Mouse (Mus musculus) intestine, postnatal 0 days (tissue): Measurements from ENCODE around the gene Pip4k2c. TPM values are rescaled to one million over a fixed set of nuclear protein-coding genes. Genes with fewer than 3 reads are reported as not detected.
"Not testable (repeated sequence)": the region's sequence is repeated elsewhere in the genome, so short reads cannot be mapped to it uniquely, and the experiment has no call there.

Source experiments
- ATAC-seq: fragments of 200-750 bp; cut with Nextera tagmentation; 2 replicates; pipeline ENCODE4 v1.8.0; 2017; ENCODE audit warnings: mild to moderate bottlenecking, moderate TSS enrichment, moderate library complexity
- H3K27ac ChIP-seq: fragments of 300-500 bp; sonication (generic); 2 replicates; pipeline ENCODE4 v1.5.1; 2014; ENCODE audit warnings: mild to moderate bottlenecking, low read depth, low read length, moderate library complexity
- H3K27me3 ChIP-seq: fragments of 300-500 bp; sonication (generic); replicated peaks from 2 replicates; pipeline ENCODE4 v1.6.1; 2014; ENCODE audit warnings: low read length, mixed read lengths; ENCODE audit not compliant: control insufficient read depth, insufficient read depth
- H3K36me3 ChIP-seq: fragments of 300-500 bp; sonication (generic); 2 replicates; pipeline ENCODE4 v1.6.1; 2014; ENCODE audit warnings: mild to moderate bottlenecking, moderate library complexity; ENCODE audit not compliant: control insufficient read depth, insufficient read depth
- H3K4me1 ChIP-seq: fragments of 300-500 bp; sonication (generic); replicated peaks from 2 replicates; pipeline ENCODE4 v1.6.1; 2014; ENCODE audit warnings: antibody characterized with exemption, low read length, mixed read lengths; ENCODE audit not compliant: control insufficient read depth, insufficient read depth
- H3K4me2 ChIP-seq: fragments of 300-500 bp; sonication (generic); replicated peaks from 2 replicates; pipeline ENCODE4 v1.6.1; 2014; ENCODE audit warnings: low read depth, mild to moderate bottlenecking, moderate library complexity
- H3K4me3 ChIP-seq: fragments of 300-500 bp; sonication (generic); 2 replicates; pipeline ENCODE4 v1.5.1; 2014; ENCODE audit warnings: low read depth, low read length
- H3K9ac ChIP-seq: fragments of 300-500 bp; sonication (generic); 2 replicates; pipeline ENCODE4 v1.6.1; 2014; ENCODE audit warnings: mild to moderate bottlenecking, low read depth, low read length
- H3K9me3 ChIP-seq: fragments of 300-500 bp; sonication (generic); 2 replicates; pipeline ENCODE4 v1.6.1; 2016; ENCODE audit warnings: mixed run types; ENCODE audit not compliant: control insufficient read depth
- CTCF ChIP-seq: sonication (generic); IDR thresholded peaks from 2 replicates; pipeline ENCODE4 v1.5.1; 2016; ENCODE audit warnings: low read depth, mild to moderate bottlenecking, control low read depth, antibody characterized with exemption, moderate library complexity
- WGBS: fragments of 180-500 bp; shearing (Covaris S2); extraction: QIAGEN DNeasy Blood & Tissue Kit; methylation state at CpG from one replicate; pipeline ENCODE4 v1.1.7; 2014; 5-methylcytosine and 5-hydroxymethylcytosine counted together
- polyA plus RNA-seq: library from polyadenylated mRNA; unstranded; fragments of >200 nt; fragmentation: Nextera tagmentation; extraction: Ambion mirVana; gene quantifications from 2 replicates; pipeline ENCODE4 v1.2.1, GENCODE M21; 2015

Gene Pip4k2c
- polyA plus RNA-seq, 1 experiment from 2014 or later = 43.0 TPM

- ATAC-seq = no peak
- Histone ChIP-seq H3K27ac (no peak overlapping the region), H3K9me3 (no peaks in the 10 kb centered on the region), H3K4me3 (no peak overlapping the region), H3K4me1 (no peaks in the 10 kb centered on the region; the same call in 1 of the 2 replicates), H3K36me3 (no peaks in the 10 kb centered on the region), H3K9ac (no peak overlapping the region), H3K4me2 (peak overlapping the region; percentile 98; the same call in 1 of the 2 replicates), H3K27me3 (peaks cover 16% of the 10 kb centered on the region; the same call in 1 of the 2 replicates)
- TF ChIP-seq CTCF = no peak
- WGBS = 91% methylated on average over 4 of the region's 4 CpGs
Observed at GRCm38 (mm10) chr10:127164190-127164589, 47.2 kb downstream of the Pip4k2c start.

- not testable (repeated sequence) for H3K27ac ChIP-seq, H3K36me3 ChIP-seq, H3K4me2 ChIP-seq, ATAC-seq, H3K9ac ChIP-seq, H3K4me1 ChIP-seq, H3K4me3 ChIP-seq, H3K9me3 ChIP-seq
- H3K27me3 ChIP-seq = peaks cover 16% of the 10 kb centered on the region; the same call in 1 of the 2 replicates
- WGBS = 49% methylated on average over 7 of the region's 7 CpGs
Observed at GRCm38 (mm10) chr10:127162771-127163261, 48.6 kb downstream of the Pip4k2c start.

GRCm38 (mm10) chr10:127160728-127161127, 50.7 kb downstream of the Pip4k2c start:
- WGBS = 72% methylated on average over 3 of the region's 3 CpGs
- H3K9ac ChIP-seq = no peak overlapping the region
- ATAC-seq = no peak
- H3K9me3 ChIP-seq = no peaks in the 10 kb centered on the region
- no peak overlapping the region for H3K4me2 ChIP-seq
- H3K27ac ChIP-seq = no peak overlapping the region
- H3K36me3 ChIP-seq = no peaks in the 10 kb centered on the region
- TF ChIP-seq CTCF = no peak
- H3K4me3 ChIP-seq = no peak overlapping the region
- peaks cover 5% of the 10 kb centered on the region; the same call in 1 of the 2 replicates for H3K27me3 ChIP-seq
- H3K4me1 ChIP-seq = no peaks in the 10 kb centered on the region; the same call in 1 of the 2 replicates

- no peak for TF ChIP-seq CTCF
- H3K9ac ChIP-seq = no peak overlapping the region
- no peaks in the 10 kb centered on the region for H3K36me3 ChIP-seq
- no peak overlapping the region for H3K4me2 ChIP-seq
- H3K4me1 ChIP-seq = no peaks in the 10 kb centered on the region
- no peaks in the 10 kb centered on the region for H3K27me3 ChIP-seq
- no peak overlapping the region for H3K27ac ChIP-seq
- H3K9me3 ChIP-seq = no peaks in the 10 kb centered on the region
- no peak for ATAC-seq
- WGBS = 60% methylated on average over 9 of the region's 9 CpGs
- no peak overlapping the region for H3K4me3 ChIP-seq
Observed at GRCm38 (mm10) chr10:127160081-127160480, 51.3 kb downstream of the Pip4k2c start.

GRCm38 (mm10) chr10:127158471-127158870, 52.9 kb downstream of the Pip4k2c start:
- no peak for TF ChIP-seq CTCF
- H3K4me3 ChIP-seq = no peak overlapping the region
- no peaks in the 10 kb centered on the region for H3K36me3 ChIP-seq
- H3K27me3 ChIP-seq = no peaks in the 10 kb centered on the region
- no peak overlapping the region for H3K27ac ChIP-seq
- ATAC-seq = peak; percentile 2; the same call in 1 of the 2 replicates
- H3K4me2 ChIP-seq = no peak overlapping the region
- WGBS = 31% methylated on average over 3 of the region's 3 CpGs
- no peaks in the 10 kb centered on the region for H3K9me3 ChIP-seq
- no peak overlapping the region for H3K9ac ChIP-seq
- no peaks in the 10 kb centered on the region for H3K4me1 ChIP-seq

- H3K9me3 ChIP-seq = no peaks in the 10 kb centered on the region
- H3K27me3 ChIP-seq = no peaks in the 10 kb centered on the region
- no peak overlapping the region for H3K27ac ChIP-seq
- 53% methylated on average over 1 of the region's 1 CpGs for WGBS
- no peak for TF ChIP-seq CTCF
- H3K36me3 ChIP-seq = no peaks in the 10 kb centered on the region
- no peak for ATAC-seq
- no peak overlapping the region for H3K4me3 ChIP-seq
- H3K4me2 ChIP-seq = no peak overlapping the region
- no peak overlapping the region for H3K9ac ChIP-seq
- H3K4me1 ChIP-seq = no peaks in the 10 kb centered on the region
Observed at GRCm38 (mm10) chr10:127156511-127156910, 54.9 kb downstream of the Pip4k2c start.

GRCm38 (mm10) chr10:127156089-127156488, 55.3 kb downstream of the Pip4k2c start:
- no peaks in the 10 kb centered on the region for H3K36me3 ChIP-seq
- no peaks in the 10 kb centered on the region for H3K27me3 ChIP-seq
- H3K9ac ChIP-seq = no peak overlapping the region
- H3K4me2 ChIP-seq = no peak overlapping the region
- H3K9me3 ChIP-seq = no peaks in the 10 kb centered on the region
- ATAC-seq = 0 out of 2 replicates have a peak, but pooled peaks have one; percentile 20
- no peak overlapping the region for H3K27ac ChIP-seq
- 39% methylated on average over 1 of the region's 1 CpGs for WGBS
- no peak overlapping the region for H3K4me3 ChIP-seq
- no peaks in the 10 kb centered on the region for H3K4me1 ChIP-seq
- TF ChIP-seq CTCF = no peak
